Mouse (Mus musculus) left cerebral cortex, adult 8-10 months (tissue): ENCODE measurements around the gene Nucks1. TPM values are rescaled to one million over a fixed set of nuclear protein-coding genes. Genes with fewer than 3 reads are reported as not detected.

ENCODE experiments used
- DNase-seq, 2 experiments: peaks; one replicate each; pipeline ENCODE4 v3.0.0; 2022; ENCODE audit warnings: low spot score in 2 of 2
- total RNA-seq, 4 experiments: library from RNA; stranded (reverse); gene quantifications; 2 replicates each; pipeline ENCODE4 v1.2.4; 2022

The Nucks1 gene
- total RNA-seq, 4 experiments from 2014 or later: 142 to 178 (median 163) TPM

DNA sequence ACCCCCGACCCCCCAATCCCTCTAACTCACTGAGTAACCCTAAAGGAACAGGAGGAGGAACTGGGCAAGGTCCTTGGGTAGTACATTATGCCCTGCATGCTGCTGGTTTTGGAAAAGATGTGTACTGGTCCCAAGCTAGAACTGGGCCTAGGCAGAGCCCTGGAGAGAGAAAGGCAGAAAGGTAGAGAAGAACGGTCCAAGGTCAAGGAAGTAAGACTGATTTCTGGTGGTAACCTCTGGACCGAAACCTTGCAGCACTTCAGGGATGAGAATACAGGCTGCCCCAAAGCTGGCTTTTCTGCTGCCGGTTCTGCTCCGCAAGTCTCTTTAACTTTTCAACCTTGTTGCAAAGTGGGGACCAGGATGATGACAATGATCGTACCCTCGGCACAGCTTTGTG, 54.2 kb downstream of the Nucks1 start:
- no peak for DNase-seq

DNA sequence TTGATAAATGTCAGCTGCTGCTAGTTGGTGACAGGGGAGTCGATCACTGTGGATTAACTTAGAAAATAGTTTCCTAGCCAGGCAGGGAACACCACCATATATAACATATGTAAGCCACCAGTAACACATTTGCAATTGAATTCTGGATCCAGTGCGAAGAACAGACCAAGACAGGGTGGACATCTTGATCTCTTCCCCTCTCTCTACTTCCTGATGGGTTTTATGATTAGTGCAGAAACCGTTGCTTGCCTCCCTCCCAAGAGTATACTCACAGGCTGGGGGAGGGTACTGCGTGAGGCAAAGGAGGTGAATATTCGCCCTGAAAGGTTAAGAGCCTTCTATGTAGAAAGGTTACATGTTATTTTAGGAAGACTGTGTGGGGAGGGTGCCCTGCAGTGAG, 55.5 kb downstream of the Nucks1 start:
- DNase-seq: no peak

DNA sequence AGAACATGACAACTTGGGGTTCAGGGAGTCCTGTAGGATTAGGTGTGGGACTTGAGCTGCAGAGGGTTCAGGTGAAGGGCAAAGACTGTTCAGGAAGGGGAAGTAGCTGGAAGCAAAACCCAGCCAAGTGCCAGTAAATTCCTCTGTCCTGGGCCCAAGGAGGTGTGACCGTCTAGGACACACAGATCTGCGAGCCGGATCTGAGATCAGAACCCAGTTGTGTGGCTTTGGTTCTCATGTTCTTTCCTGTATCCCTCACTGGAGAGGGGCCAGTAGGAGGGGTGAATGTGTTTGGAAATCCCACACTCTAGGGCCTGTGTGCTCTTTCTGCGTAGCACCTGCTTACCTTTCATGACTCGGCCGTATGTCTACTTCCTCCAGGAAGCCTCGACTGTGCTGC, 57.0 kb downstream of the Nucks1 start:
- no peak for DNase-seq

DNA sequence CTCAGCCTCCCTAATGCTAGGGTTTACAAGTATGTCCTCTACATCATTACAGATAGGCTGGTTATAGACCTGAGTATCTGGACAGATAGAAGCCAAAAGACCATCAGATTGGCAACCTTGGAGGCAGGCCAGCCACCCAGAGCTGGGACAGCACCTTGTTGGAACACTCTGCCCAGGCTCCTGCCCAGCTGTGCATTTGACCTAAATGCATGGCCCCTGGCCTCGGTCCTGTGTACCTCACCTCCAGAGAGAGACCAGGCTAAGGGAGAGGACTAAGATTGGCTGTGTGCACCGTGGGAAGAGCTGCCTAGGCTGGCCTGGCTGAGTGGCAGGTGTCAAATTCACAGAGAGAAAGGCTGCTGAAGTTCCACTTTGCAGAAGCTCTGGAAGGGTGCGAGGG, 58.2 kb downstream of the Nucks1 start:
- no peak for DNase-seq

DNA sequence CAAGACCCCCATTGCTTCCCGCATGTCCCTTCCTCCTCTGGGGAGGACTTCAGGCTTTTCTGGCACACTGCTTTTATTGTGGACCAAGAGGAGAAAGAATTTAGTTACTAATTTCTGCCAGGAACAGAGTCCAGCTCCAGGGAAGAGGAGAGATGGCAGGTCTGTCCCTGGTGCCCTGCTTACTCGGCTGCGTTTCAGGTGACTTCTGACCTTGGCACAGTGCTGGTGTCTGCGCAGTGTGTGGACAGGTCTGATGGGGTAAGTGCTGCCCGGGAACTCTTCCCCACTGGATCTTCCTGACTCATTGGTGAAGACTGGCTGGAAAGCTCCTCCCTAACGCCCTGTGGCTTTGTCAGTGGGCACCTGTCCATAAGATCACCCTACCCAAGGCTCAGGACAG, 58.6 kb downstream of the Nucks1 start:
- no peak for DNase-seq

DNA sequence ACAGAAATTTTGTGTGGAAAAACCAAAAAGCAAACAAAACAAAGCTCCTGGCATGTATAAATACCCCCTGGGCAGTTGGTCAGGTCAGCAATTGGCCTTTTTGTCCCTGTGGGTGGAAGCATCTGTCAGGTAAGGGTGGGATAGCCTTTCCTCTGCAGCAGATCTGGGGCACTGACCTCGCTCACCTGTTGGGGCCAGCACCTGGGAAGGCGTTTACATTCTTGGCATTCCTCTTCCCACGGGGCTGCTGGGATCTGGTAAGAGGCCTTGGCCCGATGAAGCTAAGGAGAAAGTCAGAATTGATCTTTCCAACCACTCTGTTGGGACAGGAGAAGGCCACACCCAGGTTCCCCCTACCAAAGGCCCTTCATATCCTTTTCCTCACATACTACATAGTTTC, 59.5 kb downstream of the Nucks1 start:
- no peak for DNase-seq

DNA sequence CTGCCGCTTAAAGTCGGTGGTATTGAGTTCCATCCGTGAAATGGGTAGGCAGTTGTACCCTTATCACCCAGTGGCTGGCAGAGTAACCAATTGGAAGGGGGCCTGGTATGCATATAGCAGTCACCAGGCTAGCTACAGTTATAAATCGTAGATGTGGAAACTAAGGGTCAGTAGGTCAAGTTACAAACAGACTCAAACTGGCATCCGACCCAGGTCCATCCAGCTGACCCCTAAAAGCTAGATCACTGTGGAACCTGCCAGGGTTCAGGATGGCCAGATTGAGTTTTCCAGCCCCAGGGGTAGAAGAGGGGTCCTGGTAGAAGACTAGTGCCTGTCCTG, 60.0 kb downstream of the Nucks1 start:
- DNase-seq: no peak

DNA sequence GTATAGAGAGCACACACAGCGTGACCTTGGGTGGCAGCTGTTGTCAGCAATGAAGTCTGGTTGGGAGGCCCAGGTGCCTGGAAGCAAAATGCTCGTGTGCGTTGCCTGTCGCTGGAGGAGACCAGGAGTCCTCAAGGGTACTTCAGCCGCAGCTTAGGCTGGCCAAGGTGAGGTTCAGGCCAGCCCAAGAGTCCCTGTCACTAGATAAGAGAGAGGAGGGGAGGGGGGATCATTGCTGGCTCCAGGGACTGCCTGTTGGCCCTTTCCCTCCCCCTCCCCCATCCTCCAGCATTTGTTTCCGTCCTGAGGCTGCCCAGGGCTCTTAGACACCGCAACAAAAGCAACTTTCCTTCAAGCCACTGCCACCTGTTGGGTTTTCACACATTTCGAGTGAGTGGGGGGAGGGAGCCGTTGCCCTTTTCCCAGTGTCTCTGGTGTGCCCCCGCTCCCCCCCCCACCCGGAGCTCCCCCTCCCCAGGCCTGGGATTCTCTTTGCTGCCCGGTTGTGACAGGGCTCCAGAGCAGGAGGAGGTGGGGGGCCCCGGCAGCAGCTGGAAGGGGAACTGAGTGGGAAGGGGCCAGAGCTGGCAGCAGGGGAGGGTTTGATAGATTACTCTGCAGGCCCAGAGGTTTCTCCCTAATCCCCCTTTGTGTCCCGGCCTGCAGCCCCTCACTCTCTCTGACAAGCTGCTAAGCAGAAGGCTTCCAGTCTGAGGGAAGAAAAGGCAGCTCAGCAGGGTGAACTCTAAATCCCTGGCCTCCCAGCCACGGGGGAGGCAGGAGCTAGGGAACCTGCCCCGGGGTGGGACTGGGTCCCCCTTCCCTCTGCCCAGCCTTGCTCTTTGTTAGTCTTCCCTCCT, 60.6 kb downstream of the Nucks1 start:
- DNase-seq: no peak

DNA sequence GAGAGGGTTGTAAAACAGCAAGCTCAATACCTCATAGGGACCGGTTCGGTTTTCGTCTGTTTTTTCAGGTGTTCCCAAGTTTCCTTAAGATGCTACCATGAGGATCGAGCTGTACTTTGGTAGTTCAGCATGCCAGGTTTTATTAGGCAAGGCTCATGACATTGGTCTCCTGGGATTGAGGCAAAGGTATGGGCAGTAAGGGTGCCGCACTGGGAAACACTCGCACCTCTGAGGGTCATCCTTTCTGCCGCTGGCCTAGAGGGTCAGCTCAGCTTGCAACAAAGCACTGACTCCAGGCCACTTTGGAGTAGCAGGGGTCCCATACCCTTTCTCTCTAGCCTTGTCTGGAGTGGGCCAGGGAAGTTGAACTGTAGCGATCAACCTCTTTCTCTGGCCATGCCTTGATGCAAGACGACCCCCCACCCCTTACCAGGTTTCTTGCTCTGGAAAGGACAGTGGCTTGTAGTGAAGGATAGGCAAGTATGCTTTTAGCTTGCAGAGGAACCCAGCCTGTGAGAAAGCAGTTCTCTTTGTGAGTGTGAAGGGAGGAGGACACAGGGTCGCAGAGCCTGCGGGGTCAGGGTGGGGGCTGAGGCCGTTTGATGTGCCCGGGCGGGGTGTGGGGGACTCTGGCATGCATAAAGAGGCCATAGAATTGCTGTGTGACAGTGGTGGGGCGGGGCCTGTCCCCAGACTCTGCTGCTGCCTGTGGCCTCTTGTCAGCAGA, 61.6 kb downstream of the Nucks1 start:
- no peak for DNase-seq

DNA sequence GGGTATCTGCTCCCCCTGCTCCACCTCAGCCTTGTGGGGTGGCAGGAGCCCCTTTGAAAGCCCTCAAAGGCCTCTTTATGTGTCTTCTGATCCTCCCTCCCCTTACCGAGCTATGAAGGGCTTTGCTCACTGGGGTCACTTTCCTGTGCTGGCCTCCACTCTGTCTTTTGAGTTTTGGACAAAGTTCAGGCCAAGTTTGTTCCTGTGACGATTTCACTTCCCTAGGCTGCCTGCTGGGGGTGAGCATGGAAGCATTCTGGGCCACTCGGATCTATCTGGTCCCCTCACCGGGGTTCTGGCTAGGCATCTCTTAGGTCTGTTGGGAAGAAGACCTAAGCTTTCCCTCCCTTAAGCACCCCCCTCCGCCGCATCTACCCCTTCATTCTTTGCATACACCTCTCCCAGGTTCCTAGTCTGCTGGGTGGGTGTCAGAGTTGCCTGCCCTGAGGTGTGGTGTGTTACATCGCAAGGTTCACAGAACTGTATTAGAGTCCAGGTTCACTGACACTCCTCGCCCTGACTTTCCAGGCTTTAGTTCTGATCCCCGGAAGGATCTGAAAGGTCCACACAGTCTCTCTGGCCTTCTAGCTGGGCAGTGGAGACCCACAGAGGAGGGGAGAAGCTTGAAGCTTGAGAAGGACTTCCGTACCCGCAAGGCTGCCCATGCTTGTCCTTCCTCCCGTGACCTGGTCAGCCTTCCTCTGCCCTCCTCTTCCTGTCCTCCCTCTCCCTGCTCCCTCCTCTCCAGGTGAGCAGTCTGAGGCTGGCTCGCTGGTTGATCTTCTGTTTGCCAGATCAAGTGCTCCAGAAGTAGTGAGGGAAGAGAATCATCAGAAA, 62.4 kb downstream of the Nucks1 start:
- DNase-seq: no peak

DNA sequence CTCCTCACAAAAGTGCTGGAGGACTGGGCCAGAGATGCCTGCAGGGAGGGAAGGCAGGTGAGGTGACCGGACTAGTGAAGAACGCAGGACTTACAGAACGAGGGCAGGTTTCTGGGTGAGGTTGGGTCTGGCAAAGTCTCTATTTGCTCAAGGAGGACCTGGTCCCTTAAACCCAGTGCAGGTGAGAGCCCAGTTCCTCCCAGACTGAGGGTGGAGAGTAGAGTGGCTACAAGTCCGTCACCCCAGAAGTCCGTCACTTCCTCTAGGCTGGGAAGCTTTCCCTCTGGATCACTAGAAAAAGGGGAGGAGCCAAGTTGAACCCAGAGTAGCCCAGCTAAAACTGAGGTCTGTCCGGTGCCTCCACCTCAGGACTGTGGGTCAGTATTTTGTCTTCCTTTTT, 63.7 kb downstream of the Nucks1 start:
- DNase-seq: no peak

DNA sequence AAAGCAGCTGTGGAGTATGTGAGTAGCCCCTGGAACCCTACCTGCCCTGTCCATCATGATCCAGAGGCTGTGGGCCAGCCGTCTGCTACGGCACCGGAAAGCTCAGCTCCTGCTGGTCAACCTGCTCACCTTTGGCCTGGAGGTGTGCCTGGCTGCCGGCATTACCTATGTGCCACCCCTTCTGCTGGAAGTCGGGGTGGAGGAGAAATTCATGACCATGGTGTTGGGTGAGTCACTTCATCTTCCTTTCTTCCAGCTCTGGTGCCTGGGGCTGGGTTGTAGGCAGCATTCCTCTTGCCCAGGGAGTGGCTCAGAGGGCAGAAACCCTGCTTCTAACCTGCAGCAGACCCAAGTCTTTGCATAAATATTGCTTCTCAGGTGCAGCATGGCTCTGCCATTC, 66.6 kb downstream of the Nucks1 start:
- no peak for DNase-seq

DNA sequence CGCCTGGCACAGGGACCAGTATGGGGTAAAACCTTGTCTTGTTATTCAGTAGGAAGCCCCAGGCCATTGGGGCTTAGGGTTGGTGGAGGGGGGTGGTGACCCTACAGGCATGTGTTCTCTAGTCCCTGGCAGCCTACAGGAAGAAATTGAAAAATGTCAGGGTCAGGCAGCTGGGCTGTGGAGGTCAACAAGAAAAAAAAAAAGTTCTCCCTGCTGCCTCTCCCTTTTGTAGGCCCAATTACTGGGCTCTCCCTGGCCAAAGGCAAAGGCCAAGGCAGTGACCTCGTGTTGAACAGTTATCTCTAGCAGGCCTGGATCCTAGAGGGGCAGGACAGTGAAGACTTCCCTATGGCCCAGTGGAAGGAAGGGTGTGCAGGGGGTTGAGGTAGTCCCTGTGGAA, 70.1 kb downstream of the Nucks1 start:
- no peak for DNase-seq

DNA sequence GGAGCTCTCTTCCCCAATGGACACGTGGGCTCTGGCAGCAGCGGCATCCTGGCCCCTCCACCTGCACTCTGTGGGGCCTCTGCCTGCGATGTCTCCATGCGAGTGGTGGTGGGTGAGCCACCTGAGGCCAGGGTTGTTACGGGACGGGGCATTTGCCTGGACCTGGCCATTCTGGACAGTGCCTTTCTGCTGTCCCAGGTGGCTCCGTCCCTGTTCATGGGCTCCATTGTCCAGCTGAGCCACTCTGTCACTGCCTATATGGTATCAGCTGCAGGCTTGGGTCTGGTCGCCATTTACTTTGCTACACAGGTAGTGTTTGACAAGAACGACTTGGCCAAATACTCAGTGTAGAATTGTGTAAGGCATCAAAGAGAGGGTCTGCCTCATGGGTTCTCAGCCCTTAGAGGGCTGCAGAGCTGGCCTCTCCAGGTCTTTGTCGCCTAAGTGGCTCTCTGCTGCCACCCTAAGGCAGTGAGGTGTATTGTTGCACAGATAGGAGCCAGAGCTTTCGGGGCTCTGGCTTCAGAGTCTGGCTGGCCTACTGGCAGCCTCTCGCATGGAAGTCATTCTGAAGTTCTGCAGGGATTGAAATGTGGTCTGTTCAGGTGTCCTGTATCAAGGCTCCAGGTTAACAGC, 71.2 kb downstream of the Nucks1 start:
- DNase-seq: peak in 1 of 2 experiments; percentile 58

DNA sequence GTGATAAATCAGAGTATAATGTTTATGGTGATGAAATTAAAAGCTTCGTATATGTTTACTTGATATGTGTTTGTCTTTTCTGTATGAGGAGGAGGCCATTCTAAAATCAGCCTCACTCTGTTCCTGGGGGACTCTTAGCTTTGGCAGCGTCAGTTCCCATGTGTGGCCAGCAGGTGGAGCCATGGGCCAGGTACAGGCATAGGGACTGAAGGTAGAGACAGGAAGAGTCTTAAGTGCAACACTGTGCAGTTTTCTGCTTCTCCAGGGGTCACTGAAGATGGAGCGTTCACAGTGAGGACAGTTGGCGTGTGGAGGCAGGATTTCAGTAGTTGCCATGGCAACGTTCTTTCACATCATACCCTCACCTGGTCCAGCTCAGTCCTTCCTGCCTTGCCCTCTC, 72.6 kb downstream of the Nucks1 start:
- DNase-seq: peak in 1 of 2 experiments; percentile 58

DNA sequence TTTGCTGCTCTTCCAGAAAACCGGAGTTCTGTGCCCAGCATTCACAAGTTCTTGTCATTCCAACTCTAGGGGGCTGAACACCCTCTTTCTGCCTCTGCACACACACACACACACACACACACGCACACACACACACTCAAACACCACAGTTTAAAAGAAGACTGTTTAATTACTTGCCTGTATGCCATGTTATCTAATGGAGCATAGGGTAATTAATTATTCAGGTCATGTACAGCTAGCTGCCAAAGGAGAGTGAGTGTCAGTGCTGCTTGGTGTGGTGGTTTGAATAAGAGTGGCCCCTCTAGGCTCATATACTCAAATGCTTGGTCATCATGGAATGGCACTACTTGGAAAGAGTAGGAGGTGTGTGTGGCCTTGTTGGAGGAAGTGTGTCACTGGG, 73.5 kb downstream of the Nucks1 start:
- no peak for DNase-seq

Other genes with a start within 250 kb of the Nucks1 start
- gene Rab7b, start 221.8 kb upstream of the Nucks1 start, total RNA-seq: 1 to 10 TPM; 1.2 to 7.3 (median 3.3) TPM
- under 1 TPM in 2 of 4 experiments, not detected in 2; 0.06 to 0.13 TPM for gene Slc26a9, start 166.5 kb upstream of the Nucks1 start, total RNA-seq
- gene Pm20d1, start 113.2 kb upstream of the Nucks1 start, total RNA-seq: 1 to 10 TPM; 2.1 to 3.3 (median 2.4) TPM
- gene Slc41a1, start 83.0 kb upstream of the Nucks1 start, total RNA-seq: 10 to 100 TPM; 49.4 to 56.1 (median 53.7) TPM
- gene Rab29, start 43.3 kb upstream of the Nucks1 start, total RNA-seq: 1 to 10 TPM; 4.7 to 6.7 (median 6.1) TPM
- gene Slc45a3, start 52.4 kb downstream of the Nucks1 start, total RNA-seq: 1 to 10 TPM in 1 of 4 experiments, under 1 TPM in 3; 0.65 to 1.9 (median 0.79) TPM
- 10 to 100 TPM; 54.1 to 63.5 (median 58.5) TPM for gene Elk4, start 97.1 kb downstream of the Nucks1 start, total RNA-seq
- 100 to 1,000 TPM in 1 of 4 experiments, 10 to 100 TPM in 3; 77.0 to 100 (median 85.0) TPM for gene Mfsd4a, start 157.5 kb downstream of the Nucks1 start, total RNA-seq
- gene Cdk18, start 229.2 kb downstream of the Nucks1 start, total RNA-seq: 10 to 100 TPM; 29.2 to 42.7 (median 35.9) TPM